Mouse (Mus musculus) thymus, adult 2 months (tissue): ENCODE measurements around the gene Oxct2b. TPM values are rescaled to one million over a fixed set of nuclear protein-coding genes. Genes with fewer than 3 reads are reported as not detected.
"Not testable (repeated sequence)": the region's sequence is repeated elsewhere in the genome, so short reads cannot be mapped to it uniquely, and the experiment has no call there.

ENCODE experiments used
- DNase-seq: peaks from one replicate; pipeline ENCODE4 v3.0.0; 2021
- H3K27ac ChIP-seq: fragments of 200-500 bp; 2 replicates; pipeline ENCODE4 v1.5.1; 2012; ENCODE audit warnings: low read length, control low read depth; ENCODE audit not compliant: control insufficient read depth, insufficient read depth
- H3K27me3 ChIP-seq: fragments of 200-500 bp; 2 replicates; pipeline ENCODE4 v1.6.1; 2012; ENCODE audit warnings: mild to moderate bottlenecking, low read length, moderate library complexity, mixed read lengths; ENCODE audit not compliant: control insufficient read depth, insufficient read depth
- H3K36me3 ChIP-seq: fragments of 200-500 bp; 2 replicates; pipeline ENCODE4 v1.6.1; 2012; ENCODE audit warnings: mild to moderate bottlenecking, low read length, moderate library complexity; ENCODE audit not compliant: control insufficient read depth, insufficient read depth
- H3K4me1 ChIP-seq: fragments of 200-500 bp; replicated peaks from 2 replicates; pipeline ENCODE4 v1.6.1; 2012; ENCODE audit warnings: low read length; ENCODE audit not compliant: control insufficient read depth, insufficient read depth
- H3K4me3 ChIP-seq: fragments of 200-500 bp; 2 replicates; pipeline ENCODE4 v1.5.1; 2012; ENCODE audit warnings: mild to moderate bottlenecking, low read length, control low read depth, moderate library complexity; ENCODE audit not compliant: control insufficient read depth, insufficient read depth
- CTCF ChIP-seq: fragments of 200-500 bp; IDR thresholded peaks from 2 replicates; pipeline ENCODE4 v1.5.1; 2012; ENCODE audit warnings: mild to moderate bottlenecking, control low read depth, low read length, moderate library complexity, borderline replicate concordance; ENCODE audit not compliant: control insufficient read depth, poor library complexity, insufficient read depth; ENCODE audit errors: extremely low read depth
- POLR2A ChIP-seq: fragments of 200-500 bp; IDR thresholded peaks from 2 replicates; pipeline ENCODE4 v1.6.1; 2012; ENCODE audit warnings: mild to moderate bottlenecking, low read length, control low read depth, moderate library complexity; ENCODE audit not compliant: control insufficient read depth, poor library complexity, insufficient read depth; ENCODE audit errors: extremely low read depth
- WGBS: fragments of 180-500 bp; shearing (Covaris S2); methylation state at CpG from one replicate; pipeline ENCODE4 v1.1.7; 2018; 5-methylcytosine and 5-hydroxymethylcytosine counted together
- polyA plus RNA-seq: library from polyadenylated mRNA; depleted of rRNA; stranded (reverse); fragments of >200 nt; gene quantifications from 2 replicates; pipeline ENCODE4 v1.2.3, GENCODE M21; 2012

Gene Oxct2b
- polyA plus RNA-seq, 1 experiment, result 0.15 TPM

- no peak for TF ChIP-seq CTCF
- no peak for TF ChIP-seq POLR2A
- Histone ChIP-seq H3K27ac (no peak overlapping the region), H3K4me1 (no peaks in the 10 kb centered on the region), H3K27me3 (no peaks in the 10 kb centered on the region), H3K4me3 (no peak overlapping the region), H3K36me3 (no peaks in the 10 kb centered on the region)
- WGBS, result 23% methylated on average over 8 of the region's 8 CpGs
- no peak for DNase-seq
Observed at GRCm38 (mm10) chr4:123112216-123112764, 3.8 kb upstream of the Oxct2b start.

DNA sequence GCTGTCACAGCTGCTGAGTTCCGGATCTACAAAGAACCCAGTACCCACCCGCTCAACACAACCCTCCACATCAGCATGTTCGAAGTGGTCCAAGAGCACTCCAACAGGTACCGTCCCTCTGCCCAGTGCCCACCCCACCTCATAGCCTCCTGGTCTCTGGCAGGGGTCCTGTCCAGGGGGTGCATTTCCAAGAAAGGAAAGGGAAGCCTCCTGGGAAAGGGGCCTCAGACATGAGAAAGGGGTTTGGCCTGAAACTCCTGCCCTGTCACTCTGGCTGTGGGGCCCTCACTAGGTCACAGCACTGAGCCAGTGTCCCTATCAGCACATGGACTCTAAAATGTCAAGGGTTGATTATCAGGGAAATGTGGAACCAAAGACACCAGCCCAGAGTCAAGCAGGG lies 1.4 kb upstream of the Oxct2b start:
- not testable (repeated sequence) for H3K4me3 ChIP-seq, DNase-seq, H3K4me1 ChIP-seq, H3K27me3 ChIP-seq, H3K27ac ChIP-seq, H3K36me3 ChIP-seq
- 94% methylated on average over 4 of the region's 4 CpGs for WGBS

- H3K36me3 ChIP-seq, H3K4me1 ChIP-seq, DNase-seq, H3K4me3 ChIP-seq, H3K27me3 ChIP-seq, H3K27ac ChIP-seq: not testable (repeated sequence)
- 21% methylated on average over 41 of the region's 42 CpGs for WGBS
Observed at GRCm38 (mm10) chr4:123116640-123117039, 574 bp downstream of the Oxct2b start.

DNA sequence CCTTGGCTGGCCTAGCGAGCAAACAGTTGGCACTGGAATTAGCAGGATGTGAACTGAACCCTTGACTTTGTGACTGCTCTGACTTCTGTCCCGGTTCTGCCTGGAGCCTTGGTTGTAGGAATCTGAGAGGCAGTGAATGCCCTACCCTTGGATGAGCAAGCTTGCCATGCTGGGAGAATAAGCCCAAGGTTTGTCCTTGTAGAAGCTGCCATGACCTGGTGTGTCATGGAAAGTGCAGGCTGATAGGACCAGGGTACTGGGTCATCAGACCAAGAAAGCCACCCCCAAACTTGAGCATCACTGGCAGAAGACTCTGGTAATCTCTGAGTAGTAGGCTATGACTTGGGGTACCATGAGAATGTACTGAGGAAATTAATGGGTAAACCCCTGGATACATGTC lies 5.2 kb downstream of the Oxct2b start:
- Histone ChIP-seq H3K4me3 (no peak overlapping the region), H3K27ac (no peak overlapping the region), H3K27me3 (no peaks in the 10 kb centered on the region), H3K36me3 (peaks cover 6% of the 10 kb centered on the region; the same call in 1 of the 2 replicates), H3K4me1 (no peaks in the 10 kb centered on the region)
- no peak for DNase-seq
- 90% methylated on average over 2 of the region's 2 CpGs for WGBS
- TF ChIP-seq CTCF (no peak), POLR2A (no peak)

GRCm38 (mm10) chr4:123126626-123127025 lies 10.6 kb downstream of the Oxct2b start:
- DNase-seq, result no peak
- Histone ChIP-seq H3K4me1 (no peaks in the 10 kb centered on the region), H3K36me3 (peaks cover 35% of the 10 kb centered on the region), H3K27ac (no peak overlapping the region), H3K4me3 (no peak overlapping the region), H3K27me3 (no peaks in the 10 kb centered on the region)
- TF ChIP-seq POLR2A (no peak), CTCF (no peak)
- 99% methylated on average over 7 of the region's 7 CpGs for WGBS

DNA sequence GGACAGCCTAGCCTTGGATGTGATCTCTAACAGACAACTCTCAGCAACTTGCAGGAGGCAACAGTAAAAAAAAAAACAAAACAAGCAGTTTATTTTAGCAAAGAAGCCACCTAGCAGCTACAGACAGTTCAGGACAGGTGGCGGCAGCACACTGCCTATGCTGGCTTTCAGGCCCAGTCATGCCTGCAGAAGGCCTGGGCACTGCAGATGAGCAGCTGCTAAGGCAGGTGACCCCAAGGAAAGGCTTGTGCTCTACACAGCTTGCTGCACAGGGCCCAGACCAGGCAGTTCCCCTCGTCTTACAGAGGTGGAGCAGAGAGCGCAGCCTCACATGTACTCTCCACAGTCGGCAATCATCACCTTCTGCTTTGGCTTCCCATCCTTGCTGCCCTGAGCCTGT lies 11.0 kb downstream of the Oxct2b start:
- Histone ChIP-seq H3K27me3 (no peaks in the 10 kb centered on the region), H3K27ac (no peak overlapping the region), H3K36me3 (peaks cover 39% of the 10 kb centered on the region), H3K4me1 (no peaks in the 10 kb centered on the region), H3K4me3 (no peak overlapping the region)
- DNase-seq, result no peak
- TF ChIP-seq POLR2A (no peak), CTCF (no peak)
- 98% methylated on average over 4 of the region's 4 CpGs for WGBS

GRCm38 (mm10) chr4:123137551-123137950 lies 21.5 kb downstream of the Oxct2b start:
- H3K4me3 ChIP-seq, result no peak overlapping the region
- peaks cover 15% of the 10 kb centered on the region for H3K36me3 ChIP-seq
- no peak for DNase-seq
- no peaks in the 10 kb centered on the region for H3K27me3 ChIP-seq
- 78% methylated on average over 3 of the region's 3 CpGs for WGBS
- TF ChIP-seq CTCF, result no peak
- no peak for TF ChIP-seq POLR2A
- H3K4me1 ChIP-seq, result peaks cover 9% of the 10 kb centered on the region
- no peak overlapping the region for H3K27ac ChIP-seq
